Mouse (Mus musculus) cerebellum, postnatal 36 days (tissue): ENCODE results near the gene Aadacl3.

ENCODE experiments used
- DNase-seq, 2 experiments: peaks; one replicate each; pipeline ENCODE4 v3.0.0; 2021 to 2022; ENCODE audit warnings: mixed read lengths in 2 of 2

The Aadacl3 gene

DNA sequence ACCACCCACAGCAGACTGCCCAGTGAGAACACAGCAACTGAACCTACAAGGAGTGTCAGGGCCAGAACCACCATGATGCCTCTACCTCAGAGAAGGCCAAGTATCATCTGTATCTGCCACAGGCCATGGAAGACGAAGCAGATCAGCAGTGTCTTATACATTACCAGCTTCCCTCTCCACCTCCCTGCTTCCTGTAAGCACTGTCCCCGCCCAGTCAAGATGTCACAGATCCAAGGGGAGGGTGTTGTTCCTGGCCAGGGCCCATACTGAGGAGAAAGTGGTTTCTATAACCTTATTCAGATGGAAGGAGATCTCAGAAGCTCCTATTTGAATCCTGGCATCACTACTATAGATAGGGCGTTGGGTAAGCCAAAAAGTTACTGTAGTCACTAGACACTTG is at the start of gene Aadacl3:
Gene Aadacl3, minus strand, starts transcription at position 101 of the 400 bp plus-strand sequence.
- DNase-seq: no peak

DNA sequence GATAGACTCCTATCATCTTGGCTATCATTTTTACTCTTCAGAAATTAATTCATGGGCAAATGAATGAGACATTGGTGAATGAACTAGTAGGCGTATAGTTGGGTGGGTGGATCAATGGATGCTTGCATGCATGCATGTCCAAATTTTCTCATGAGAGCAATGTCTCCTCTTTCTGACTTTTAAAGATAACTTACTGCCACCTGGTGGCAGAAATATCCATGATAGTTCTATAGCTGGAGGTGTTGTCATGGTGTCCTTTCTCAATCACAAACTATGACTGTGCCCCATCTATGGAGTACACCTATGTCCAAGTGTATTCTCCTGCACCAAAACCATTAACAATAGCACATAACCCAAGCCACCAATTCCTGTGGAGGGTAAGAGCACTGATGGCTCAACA is 43.0 kb upstream of the Aadacl3 start:
- no peak for DNase-seq

DNA sequence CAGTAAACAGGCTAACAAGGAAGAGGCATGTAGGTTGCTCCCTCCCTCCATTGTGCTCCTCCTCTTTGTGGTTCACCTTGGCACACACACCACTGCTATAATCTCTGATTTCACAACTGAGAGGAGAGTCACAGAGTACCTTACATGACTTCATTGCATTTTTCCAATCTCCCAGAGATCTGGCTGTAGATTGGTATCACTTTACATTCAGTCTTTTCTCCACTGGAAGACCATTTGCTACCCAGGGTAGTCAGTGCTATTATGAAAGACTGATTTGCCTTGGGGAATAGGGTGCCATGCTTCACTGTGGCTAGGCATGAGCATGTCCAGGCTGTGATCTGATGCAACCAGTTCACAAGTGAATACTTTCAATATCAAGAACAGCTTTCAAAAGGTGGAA is 29.8 kb upstream of the Aadacl3 start:
- no peak for DNase-seq

DNA sequence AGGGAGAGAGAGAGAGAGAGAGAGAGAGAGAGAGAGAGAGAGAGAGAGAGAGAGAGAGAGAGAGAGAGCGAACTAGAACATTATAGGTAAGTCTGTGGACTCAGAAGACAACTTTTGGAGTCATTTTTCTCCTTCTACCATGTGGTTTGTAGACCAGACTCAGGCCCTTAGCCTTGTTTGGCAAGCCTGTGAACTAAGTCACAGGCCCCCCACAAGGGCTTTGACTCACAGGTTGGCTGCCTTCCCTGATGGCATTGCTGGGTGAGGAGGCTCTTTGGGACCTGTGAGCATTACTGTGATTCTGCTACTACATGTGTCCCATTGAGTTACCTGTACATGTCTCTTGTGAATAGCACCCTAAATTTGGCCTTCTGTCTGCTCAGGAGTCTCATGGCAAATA is 4.5 kb upstream of the Aadacl3 start:
- DNase-seq: no peak

DNA sequence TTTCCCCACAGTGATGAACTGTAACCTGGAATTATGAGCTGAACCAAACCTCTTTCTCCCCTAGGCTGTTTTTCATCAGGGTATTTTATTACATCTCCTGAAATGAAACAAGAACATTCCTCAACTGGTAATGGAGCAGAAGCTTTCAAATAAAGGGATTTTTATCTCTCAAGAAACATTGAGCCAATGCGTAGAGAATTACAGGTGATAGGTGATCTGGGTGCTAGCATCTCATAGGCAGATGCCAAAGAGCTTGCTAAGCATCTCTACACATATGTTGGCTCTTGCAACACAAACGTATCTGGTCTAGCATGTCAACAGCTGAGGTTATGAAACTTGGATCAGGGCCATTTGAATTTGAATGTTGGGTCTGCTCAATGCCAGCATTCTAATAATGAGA is 1.6 kb upstream of the Aadacl3 start:
- DNase-seq: no peak

DNA sequence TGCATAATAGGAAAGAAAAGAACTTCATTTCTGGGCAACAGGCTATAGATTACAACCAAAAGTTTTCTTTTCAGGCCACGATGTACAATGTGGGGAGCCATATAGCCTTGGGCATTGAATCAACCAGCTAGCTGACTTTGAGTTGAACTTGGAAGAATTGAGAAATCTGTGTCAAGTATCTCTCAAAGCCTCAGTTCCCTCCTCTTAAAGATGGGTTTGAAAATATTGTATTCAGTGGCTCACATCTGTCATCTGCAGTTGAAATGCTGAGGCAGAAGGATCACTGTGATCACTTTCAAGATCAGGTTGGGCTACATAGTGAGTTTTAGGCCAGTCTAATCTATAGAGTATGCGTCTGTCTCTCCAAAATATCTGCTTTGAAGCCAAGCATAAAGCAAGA is 10.3 kb downstream of the Aadacl3 start, which contains the start of gene Gm9944:
Gene Gm9944, minus strand, starts transcription at position 101 of the 400 bp plus-strand sequence.
- no peak for DNase-seq

DNA sequence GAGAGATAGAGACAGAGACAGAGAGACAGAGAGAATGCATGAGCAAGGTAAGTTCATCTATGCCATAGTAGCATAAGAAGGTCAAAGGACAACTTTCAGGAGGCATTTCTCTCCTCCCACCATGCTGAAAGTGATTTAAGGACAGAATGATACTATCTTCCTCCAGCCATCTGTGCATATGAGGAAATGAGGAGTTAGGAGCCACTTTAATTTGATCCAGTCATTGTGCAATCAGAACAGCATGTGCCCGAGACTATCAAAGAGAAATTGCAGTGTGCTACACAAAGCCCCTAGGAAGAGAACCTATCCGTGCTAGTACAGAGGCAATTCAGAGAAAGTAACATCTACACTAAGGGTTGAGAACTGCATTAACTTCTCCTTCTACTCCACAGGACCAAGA is 15.0 kb downstream of the Aadacl3 start:
- no peak for DNase-seq

DNA sequence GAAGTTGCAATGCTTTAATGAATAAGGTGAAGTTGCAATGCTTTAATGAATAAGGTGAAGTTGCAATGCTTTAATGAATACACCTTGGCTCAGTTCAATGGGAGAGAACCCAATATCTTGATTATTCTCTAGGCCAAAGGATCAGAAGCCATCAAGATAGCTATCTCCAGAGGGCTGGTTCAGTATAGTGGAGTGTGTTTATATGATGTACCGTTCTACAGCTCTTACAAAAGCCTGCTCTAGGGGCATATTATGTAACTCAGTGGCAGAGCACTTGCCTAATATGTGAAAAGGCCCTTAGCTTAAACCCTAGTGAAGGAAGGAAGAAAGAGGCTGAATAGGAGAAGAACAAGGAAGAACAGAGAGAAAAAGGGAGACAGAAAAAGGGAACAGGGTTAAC is 22.0 kb downstream of the Aadacl3 start:
- DNase-seq: no peak

DNA sequence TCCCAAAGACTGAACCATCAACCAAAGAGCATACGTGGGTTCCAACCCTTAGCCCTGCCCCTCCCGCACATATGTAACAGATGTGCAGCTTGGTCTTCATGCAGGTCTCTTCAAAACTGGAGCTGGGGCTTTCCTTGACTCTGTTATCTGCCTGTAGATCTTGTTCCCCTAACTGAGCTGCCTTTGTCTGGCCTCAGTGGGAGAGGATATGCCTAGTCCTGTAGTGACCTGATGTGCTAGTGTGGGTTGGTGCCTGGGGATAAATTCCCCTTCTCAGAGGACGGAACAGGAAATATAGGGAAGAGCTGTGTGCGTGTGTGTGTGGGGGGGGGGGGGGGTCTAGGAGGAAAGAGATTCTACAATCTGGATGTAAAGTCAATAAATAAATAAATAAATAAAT is 22.5 kb downstream of the Aadacl3 start:
- DNase-seq: no peak

DNA sequence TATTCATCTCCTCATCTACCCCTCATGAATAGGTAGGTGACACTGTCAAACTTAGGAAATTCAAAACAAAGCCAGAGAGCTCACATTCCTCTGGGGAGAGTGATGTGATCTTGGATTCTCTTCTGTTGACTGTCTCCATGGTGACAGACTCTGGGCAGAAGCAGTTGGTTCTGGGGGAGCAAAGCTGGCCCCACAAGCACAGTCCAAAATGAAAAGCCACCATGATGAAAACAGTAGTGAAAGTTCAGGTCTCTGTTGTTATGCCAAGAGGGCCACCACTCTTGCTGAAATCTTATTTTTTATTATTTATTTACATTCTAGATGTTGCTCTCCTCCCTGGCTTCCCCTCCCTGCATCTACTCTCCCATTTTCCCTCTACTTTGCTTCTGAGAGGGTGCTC is 24.9 kb downstream of the Aadacl3 start, which contains the start of gene 1700012P22Rik:
Gene 1700012P22Rik, minus strand, starts transcription at position 101 of the 400 bp plus-strand sequence.
- no peak for DNase-seq

DNA sequence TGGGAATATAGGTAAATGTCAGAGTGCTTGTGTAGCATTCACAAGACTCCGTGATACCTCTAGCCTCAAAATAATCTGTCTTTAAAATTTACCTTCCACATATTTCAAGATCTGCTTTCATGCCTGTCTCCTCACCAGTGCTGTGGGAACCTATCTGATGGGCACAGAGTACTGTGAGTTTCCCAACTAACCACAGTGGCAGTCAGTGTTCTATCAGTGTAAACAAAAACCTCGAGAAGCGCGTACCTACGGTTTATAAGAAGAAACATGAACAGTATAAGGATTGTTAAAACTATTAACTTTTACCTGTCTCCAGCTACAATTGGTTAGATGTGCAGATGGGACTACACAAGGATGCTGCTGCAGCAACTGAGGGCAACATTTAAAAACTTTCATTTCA is 30.3 kb downstream of the Aadacl3 start:
- DNase-seq: no peak

DNA sequence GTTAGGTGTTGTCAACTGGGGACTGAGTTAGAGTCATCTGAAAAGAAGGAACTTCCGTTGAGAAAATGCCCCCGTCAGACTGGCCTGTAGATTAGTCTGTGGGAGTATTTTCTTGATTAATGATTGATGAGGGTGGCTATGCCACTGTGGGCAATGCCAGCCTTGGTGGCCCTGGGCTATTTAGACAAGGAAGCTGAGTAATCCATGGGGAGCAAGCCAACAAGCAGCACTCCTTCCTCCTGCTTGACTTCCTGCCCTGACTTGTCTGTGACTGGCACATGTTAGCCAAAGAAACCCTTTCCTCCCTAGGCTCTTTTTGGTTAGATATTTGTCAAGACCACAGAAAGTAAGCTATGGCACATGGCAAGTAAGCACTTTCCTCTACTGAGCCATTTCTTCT is 32.8 kb downstream of the Aadacl3 start:
- DNase-seq: no peak

DNA sequence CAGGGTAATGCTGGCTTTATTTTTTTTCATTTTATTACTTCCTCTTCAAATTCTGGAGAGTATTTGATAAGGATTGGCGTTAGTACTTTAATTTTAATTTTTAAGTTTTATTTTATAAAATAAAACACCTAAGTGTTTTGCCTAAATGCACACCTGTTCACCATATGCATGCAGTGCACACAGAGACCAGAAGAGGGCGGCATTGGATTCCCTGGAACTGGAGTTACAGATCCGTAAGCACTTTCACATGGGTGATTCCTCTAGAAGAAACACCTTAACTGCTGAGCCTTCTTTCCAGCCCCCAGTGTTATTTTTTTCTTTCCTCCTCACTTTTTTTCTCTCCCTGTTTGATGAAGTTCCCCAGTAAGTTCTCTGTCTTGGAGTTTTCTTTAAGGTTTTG is 34.7 kb downstream of the Aadacl3 start:
- no peak for DNase-seq

DNA sequence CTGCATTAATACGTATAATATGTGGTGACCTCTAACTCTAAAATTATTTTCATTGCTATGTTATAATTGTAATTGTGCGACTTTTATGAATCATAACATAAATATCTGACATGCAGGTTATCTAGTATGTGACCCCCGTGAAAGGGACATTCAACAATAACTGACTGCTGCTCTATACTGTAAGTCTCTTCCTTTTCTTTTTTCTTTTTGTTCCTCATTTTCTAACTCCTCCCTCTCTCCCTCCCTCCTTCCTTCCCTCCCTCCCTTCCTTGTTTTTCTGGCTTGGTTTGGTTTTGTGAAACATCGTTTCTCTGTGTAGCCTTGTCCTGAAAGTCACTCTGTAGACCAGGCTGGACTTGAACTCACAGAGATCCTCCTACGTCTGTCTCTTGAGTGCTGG is 39.0 kb downstream of the Aadacl3 start:
- DNase-seq: no peak

DNA sequence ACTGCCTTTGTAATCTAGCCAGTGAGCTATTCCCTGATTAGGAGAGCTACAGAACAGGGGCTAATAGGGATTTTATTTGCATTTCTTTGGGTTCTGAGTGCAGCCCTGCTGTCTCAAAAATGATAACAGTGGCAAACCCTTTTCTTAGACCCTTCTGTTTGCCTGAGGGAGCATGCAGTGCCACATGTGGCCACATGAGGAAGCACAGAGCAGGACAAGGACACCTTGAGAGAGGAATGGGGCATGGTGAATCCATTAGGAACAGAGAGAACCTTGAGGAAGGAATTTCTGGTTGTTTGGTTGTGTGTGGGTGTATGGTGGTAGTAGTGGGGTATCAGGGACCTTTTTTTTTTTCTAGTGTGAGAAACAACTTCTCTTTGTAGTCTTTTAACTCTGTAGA is 42.9 kb downstream of the Aadacl3 start:
- DNase-seq: no peak

DNA sequence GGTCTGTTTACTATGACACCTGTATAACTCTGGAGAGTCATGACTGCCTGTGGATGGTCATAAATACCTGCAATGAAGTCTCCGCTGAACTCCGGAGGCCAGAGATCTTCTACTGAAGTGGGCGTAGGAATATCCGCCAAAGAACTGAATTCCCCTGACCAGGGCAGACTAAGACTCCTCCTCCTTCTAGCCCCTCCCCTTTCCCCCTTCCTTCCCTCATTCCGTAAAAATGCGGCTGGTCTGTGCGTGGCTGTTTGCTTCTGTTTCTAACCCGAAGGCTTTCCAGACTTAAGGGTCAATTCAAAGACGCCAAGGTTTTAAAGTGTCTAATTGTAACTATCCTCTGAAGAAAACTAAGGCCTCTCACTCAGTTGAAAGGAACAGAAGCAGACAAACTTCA is 55.3 kb downstream of the Aadacl3 start, which contains the start of gene Pramef12:
Gene Pramef12, minus strand, starts transcription at position 175 of the 400 bp plus-strand sequence.
- no peak for DNase-seq

DNA sequence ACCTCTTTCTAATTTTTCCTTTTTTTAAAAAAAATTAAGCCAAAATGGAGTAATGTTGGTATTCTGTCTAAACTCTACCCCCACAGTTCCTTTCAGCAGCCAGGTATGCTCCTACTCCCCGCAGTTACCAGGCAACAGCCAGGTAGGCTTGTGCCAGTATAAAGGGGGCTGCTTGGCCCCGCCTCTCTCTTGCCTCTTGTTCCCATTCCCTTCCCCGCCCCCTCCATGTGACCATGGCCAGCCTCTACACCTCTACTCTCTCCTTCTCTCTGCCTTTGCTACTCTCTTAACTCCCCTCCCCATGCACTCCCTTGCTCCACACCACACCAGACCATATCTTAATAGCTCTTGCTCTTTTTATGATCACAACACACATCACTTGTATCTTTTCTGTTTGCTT is 57.3 kb downstream of the Aadacl3 start:
- no peak for DNase-seq

DNA sequence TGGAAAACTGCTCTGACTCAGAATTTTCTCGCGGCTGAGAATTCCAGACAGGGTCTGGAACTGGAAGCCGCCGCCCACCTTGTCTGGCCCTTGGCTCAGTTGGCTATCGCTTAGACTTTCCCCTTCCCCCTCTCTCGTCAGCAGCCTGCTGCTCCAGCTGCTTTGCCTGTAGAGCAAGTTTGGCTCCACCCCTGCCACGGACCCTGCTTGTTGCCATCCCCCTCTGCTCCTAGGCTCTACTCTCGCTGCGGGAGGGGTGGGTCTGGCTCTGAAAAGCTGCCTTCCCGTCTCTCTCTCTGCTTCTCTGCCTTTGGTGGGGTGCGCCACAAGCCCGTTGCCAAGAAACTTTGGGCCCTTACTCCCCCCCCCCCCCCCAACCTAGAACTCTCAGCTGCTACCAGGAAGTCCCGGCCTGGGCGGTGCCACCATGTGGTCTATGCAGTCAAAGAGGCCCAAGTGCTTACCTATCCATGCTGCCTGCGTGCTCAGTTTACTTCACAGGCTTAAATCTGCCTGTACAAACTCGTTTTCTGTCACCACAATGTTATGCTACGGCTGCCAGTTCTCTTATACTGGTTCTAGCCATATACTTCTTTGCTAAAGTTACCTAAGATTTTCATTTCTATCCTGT is 59.0 kb downstream of the Aadacl3 start:
- DNase-seq: no peak
